Mouse (Mus musculus): ENCODE data around the gene Pan2. TPM values are rescaled to one million over a fixed set of nuclear protein-coding genes. Genes with fewer than 3 reads are reported as not detected.
"Not testable (repeated sequence)": the region's sequence is repeated elsewhere in the genome, so short reads cannot be mapped to it uniquely, and the experiment has no call there.

Gene Pan2
- total and polyA plus RNA-seq, 3 experiments = 6.5 to 15.2 (median 6.9) TPM

- no peaks in the 10 kb centered on the region for H3K79me2 ChIP-seq (replicated peaks; ENCODE audit: control insufficient read depth, insufficient read depth, low read length)
- no peaks in the 10 kb centered on the region; the same call in 1 of the 2 replicates for H3K36me3 ChIP-seq (ENCODE audit: control insufficient read depth, insufficient read depth, low read length)
- WGBS = under 1% methylated on average over 40 of the region's 40 CpGs
- H3K4me1 ChIP-seq (ENCODE audit: control insufficient read depth, insufficient read depth, low read length) = peaks cover 4% of the 10 kb centered on the region
- TF ChIP-seq POLR2A (IDR thresholded peaks at IDR 0.05; ENCODE audit: insufficient read depth, low read depth, low read length) (peak; percentile 69), EP300 (IDR thresholded peaks at IDR 0.05; ENCODE audit: insufficient read depth, low read depth, low read length) (no peak)
- peak; percentile 88 to 89 for DNase-seq
- peak within 1 kb of the TSS; percentile 98 for H3K27ac ChIP-seq
- H3K4me3 ChIP-seq = peak within 1 kb of the TSS; percentile 81
- peak within 1 kb of the TSS; percentile 82 for H3K9ac ChIP-seq (ENCODE audit: low read depth, low read length)
- H3K27me3 ChIP-seq (ENCODE audit: control insufficient read depth, insufficient read depth, low read length) = no peaks in the 10 kb centered on the region
- intact Hi-C loops (cut with DNase I) = loop anchor here (2.0 kb wide), 1 partner anchor 14 kb away; the partner anchor contains the start of gene Cs
Measured at GRCm38 (mm10) chr10:128322141-128323108, 19.3 kb downstream of the Pan2 start, which contains the start of gene Cnpy2. Gene Cnpy2 (plus strand): TSS chr10:128322459.

DNA sequence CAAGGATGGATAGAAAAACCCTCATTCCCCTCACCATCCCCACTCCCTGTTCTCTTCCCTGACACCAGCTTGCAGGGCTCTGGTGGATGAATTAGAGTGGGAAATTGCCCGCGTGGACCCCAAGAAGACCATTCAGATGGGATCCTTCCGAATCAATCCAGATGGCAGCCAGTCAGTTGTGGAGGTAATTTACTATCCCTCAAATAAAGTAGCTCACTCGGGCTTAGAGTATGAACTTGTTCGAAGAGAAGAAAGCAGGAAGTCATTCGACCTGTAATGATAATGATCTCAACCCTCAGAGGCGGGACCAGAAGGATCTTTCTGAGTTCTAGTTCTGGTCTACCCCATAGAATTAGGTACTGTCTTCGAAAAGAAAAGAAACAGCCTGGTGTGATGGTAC lies 20.4 kb downstream of the Pan2 start:
- DNase-seq = no peak
- TF ChIP-seq EP300 (IDR thresholded peaks at IDR 0.05; ENCODE audit: insufficient read depth, low read depth, low read length) = no peak
- no peak for TF ChIP-seq CTCF (IDR thresholded peaks at IDR 0.05)
- Histone ChIP-seq H3K4me1 (ENCODE audit: control insufficient read depth, insufficient read depth, low read length) (peaks cover 4% of the 10 kb centered on the region), H3K79me2 (replicated peaks; ENCODE audit: control insufficient read depth, insufficient read depth, low read length) (no peaks in the 10 kb centered on the region), H3K27me3 (ENCODE audit: control insufficient read depth, insufficient read depth, low read length) (no peaks in the 10 kb centered on the region), H3K27ac (no peak overlapping the region), H3K9ac (ENCODE audit: low read depth, low read length) (no peak overlapping the region), H3K4me3 (no peak overlapping the region; the same call in 1 of the 2 replicates), H3K36me3 (ENCODE audit: control insufficient read depth, insufficient read depth, low read length) (no peaks in the 10 kb centered on the region; the same call in 1 of the 2 replicates)
- intact Hi-C loops (cut with DNase I) = loop anchor here (2.0 kb wide), 1 partner anchor 13 kb away; the partner anchor contains the start of gene Cs
- WGBS = 63% methylated on average over 8 of the region's 8 CpGs

- no peaks in the 10 kb centered on the region for H3K79me2 ChIP-seq (replicated peaks; ENCODE audit: control insufficient read depth, insufficient read depth, low read length)
- TF ChIP-seq EP300 (IDR thresholded peaks at IDR 0.05; ENCODE audit: insufficient read depth, low read depth, low read length) (no peak), POLR2A (IDR thresholded peaks at IDR 0.05; ENCODE audit: insufficient read depth, low read depth, low read length) (no peak), CTCF (IDR thresholded peaks at IDR 0.05) (no peak)
- 94% methylated on average over 8 of the region's 8 CpGs for WGBS
- H3K27me3 ChIP-seq (ENCODE audit: control insufficient read depth, insufficient read depth, low read length) = no peaks in the 10 kb centered on the region
- no peak overlapping the region for H3K4me3 ChIP-seq
- H3K9ac ChIP-seq (ENCODE audit: low read depth, low read length) = no peak overlapping the region
- peaks cover 4% of the 10 kb centered on the region for H3K4me1 ChIP-seq (ENCODE audit: control insufficient read depth, insufficient read depth, low read length)
- DNase-seq = no peak
- no peaks in the 10 kb centered on the region; the same call in 1 of the 2 replicates for H3K36me3 ChIP-seq (ENCODE audit: control insufficient read depth, insufficient read depth, low read length)
- no peak overlapping the region for H3K27ac ChIP-seq
- intact Hi-C loops (cut with DNase I) = no loop called here
Measured at GRCm38 (mm10) chr10:128326825-128327224, 23.7 kb downstream of the Pan2 start.

DNA sequence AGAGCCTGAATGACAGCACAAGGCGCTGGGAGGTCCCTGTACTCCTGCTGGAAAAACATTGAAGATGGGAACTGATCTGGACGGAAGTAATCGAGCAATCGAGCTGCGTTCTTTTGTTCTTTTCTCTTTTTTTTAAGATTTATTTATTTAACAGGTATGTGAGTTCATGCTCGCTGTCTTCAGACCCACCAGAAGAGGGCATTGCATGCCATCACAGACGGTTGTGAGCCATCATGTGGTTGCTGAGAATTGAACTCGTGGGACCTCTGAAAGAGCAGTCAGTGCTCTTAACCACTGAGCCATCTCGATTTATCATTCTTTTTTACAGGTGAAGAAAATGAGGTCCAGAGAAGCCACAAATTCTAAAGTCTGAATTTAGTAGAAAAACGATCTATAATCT lies 24.5 kb downstream of the Pan2 start:
- H3K27me3 ChIP-seq (ENCODE audit: control insufficient read depth, insufficient read depth, low read length) = no peaks in the 10 kb centered on the region
- H3K36me3 ChIP-seq (ENCODE audit: control insufficient read depth, insufficient read depth, low read length) = no peaks in the 10 kb centered on the region; the same call in 1 of the 2 replicates
- no peak overlapping the region for H3K9ac ChIP-seq (ENCODE audit: low read depth, low read length)
- intact Hi-C loops (cut with DNase I) = no loop called here
- no peak overlapping the region for H3K4me3 ChIP-seq
- no peaks in the 10 kb centered on the region for H3K79me2 ChIP-seq (replicated peaks; ENCODE audit: control insufficient read depth, insufficient read depth, low read length)
- peaks cover 4% of the 10 kb centered on the region for H3K4me1 ChIP-seq (ENCODE audit: control insufficient read depth, insufficient read depth, low read length)
- whole genome bisulfite sequencing = 87% methylated on average over 10 of the region's 10 CpGs
- no peak for TF ChIP-seq POLR2A (IDR thresholded peaks at IDR 0.05; ENCODE audit: insufficient read depth, low read depth, low read length)
- peak; percentile 33 for TF ChIP-seq CTCF (IDR thresholded peaks at IDR 0.05)
- no peak overlapping the region for H3K27ac ChIP-seq
- DNase-seq = no peak

- H3K27me3 ChIP-seq (ENCODE audit: control insufficient read depth, insufficient read depth, low read length); H3K79me2 ChIP-seq (replicated peaks; ENCODE audit: control insufficient read depth, insufficient read depth, low read length); H3K4me1 ChIP-seq (ENCODE audit: control insufficient read depth, insufficient read depth, low read length); H3K36me3 ChIP-seq (ENCODE audit: control insufficient read depth, insufficient read depth, low read length); intact Hi-C loops (cut with DNase I); H3K27ac ChIP-seq; H3K4me3 ChIP-seq; DNase-seq; H3K9ac ChIP-seq (ENCODE audit: low read depth, low read length): not testable (repeated sequence)
- 72% methylated on average over 6 of the region's 6 CpGs for WGBS
Measured at GRCm38 (mm10) chr10:128332358-128333249, 29.5 kb downstream of the Pan2 start.
